Mouse (Mus musculus): ENCODE measurements around the gene Gm6588. TPM values are rescaled to one million over a fixed set of nuclear protein-coding genes. Genes with fewer than 3 reads are reported as not detected.
A peak's percentile ranks its signal among the peaks of the same experiment; 100 is the strongest.

Gm6588 gene
- polyA plus RNA-seq, 1 experiment from 2014 or later = 0.78 TPM

DNA sequence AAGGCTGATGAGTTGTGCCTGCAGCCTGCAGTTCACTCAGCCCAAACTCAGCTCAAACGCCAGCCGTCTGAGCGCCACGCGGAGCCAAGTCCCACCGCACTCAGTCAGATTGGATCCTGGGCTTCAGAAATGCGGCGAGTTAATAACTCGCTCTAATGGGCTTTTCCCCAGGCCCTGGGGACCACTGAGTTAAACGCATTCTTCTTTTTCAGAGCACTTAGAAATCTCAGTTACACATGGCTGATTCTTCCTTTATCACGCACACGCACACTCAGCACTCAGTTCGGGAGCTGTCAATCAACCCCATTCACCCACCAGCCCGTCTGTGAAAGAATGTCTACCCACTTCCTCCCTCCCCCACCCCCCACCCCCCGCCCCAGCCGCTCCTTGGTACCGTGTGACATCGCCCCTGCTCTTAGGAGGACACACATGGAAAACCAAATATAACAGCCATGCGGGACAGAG is 32.8 kb downstream of the Gm6588 start:
- Histone ChIP-seq H3K4me3 (no peak overlapping the region), H3K9me3 (no peaks in the 10 kb centered on the region), H3K27me3 (peaks cover 12% of the 10 kb centered on the region; the same call in 1 of the 2 replicates), H3K36me3 (no peaks in the 10 kb centered on the region), H3K4me2 (peak overlapping the region; percentile 11), H3K4me1 (replicated peaks) (peaks cover 68% of the 10 kb centered on the region), H3K27ac (peak overlapping the region; percentile 82), H3K9ac (peak overlapping the region; percentile 43; the same call in 1 of the 2 replicates)
- peak; percentile 62 for ATAC-seq (ENCODE audit: low FRiP score)
- 6% methylated on average over 19 of the region's 19 CpGs for WGBS

DNA sequence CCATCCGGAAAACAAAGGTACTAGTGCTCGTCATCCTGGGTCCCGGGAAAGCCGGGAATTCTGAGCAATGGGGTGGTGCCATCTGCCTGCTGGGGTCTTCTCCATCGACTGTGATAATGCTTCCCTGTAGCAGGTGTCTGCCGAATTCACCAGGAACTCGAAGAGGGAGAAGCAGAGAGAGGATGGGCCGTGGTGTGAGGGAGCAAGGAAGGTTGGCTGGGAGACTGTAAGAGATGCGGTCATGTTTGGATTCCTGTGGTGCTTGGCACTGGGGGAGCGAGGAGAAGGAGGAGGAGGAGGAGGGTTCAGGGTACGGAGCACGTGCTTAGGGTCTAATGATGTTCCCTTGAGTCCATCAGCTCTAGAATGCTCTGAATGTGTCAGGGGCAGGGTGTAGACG is 33.3 kb downstream of the Gm6588 start:
- H3K4me1 ChIP-seq (replicated peaks) = peaks cover 68% of the 10 kb centered on the region
- no peak for ATAC-seq (ENCODE audit: low FRiP score)
- peaks cover 12% of the 10 kb centered on the region; the same call in 1 of the 2 replicates for H3K27me3 ChIP-seq
- H3K36me3 ChIP-seq = no peaks in the 10 kb centered on the region
- peak overlapping the region; percentile 11 for H3K4me2 ChIP-seq
- H3K9me3 ChIP-seq = no peaks in the 10 kb centered on the region
- 34% methylated on average over 13 of the region's 13 CpGs for WGBS
- H3K4me3 ChIP-seq = no peak overlapping the region
- H3K27ac ChIP-seq = peak overlapping the region; percentile 82
- H3K9ac ChIP-seq = peak overlapping the region; percentile 43; the same call in 1 of the 2 replicates

DNA sequence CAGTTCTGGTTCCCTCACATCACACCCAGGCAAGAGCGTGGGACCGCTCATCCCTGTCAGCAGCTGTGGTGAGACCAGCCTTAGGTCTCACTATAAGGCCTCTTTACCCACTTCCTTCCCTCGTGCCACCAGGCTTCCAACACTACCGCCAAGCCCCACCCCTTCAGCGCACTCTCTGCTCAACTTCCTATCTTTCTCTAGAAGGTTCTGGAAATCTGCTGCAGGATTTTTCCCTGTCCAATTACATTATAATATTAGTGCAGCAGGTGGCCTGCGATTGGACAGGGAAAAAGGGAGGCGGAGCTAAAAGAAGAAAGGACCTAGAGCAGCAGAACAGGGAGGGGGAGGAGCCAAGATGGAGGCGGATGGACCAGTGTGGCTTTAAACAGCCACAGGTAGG is 33.8 kb downstream of the Gm6588 start:
- H3K4me2 ChIP-seq = no peak overlapping the region
- no peaks in the 10 kb centered on the region for H3K36me3 ChIP-seq
- WGBS = 89% methylated on average over 8 of the region's 8 CpGs
- H3K4me1 ChIP-seq (replicated peaks) = peaks cover 63% of the 10 kb centered on the region
- H3K27ac ChIP-seq = peak overlapping the region; percentile 82; the same call in 1 of the 2 replicates
- H3K9ac ChIP-seq = no peak overlapping the region
- no peaks in the 10 kb centered on the region for H3K9me3 ChIP-seq
- H3K4me3 ChIP-seq = no peak overlapping the region
- ATAC-seq (ENCODE audit: low FRiP score) = no peak
- H3K27me3 ChIP-seq = peaks cover 12% of the 10 kb centered on the region; the same call in 1 of the 2 replicates

DNA sequence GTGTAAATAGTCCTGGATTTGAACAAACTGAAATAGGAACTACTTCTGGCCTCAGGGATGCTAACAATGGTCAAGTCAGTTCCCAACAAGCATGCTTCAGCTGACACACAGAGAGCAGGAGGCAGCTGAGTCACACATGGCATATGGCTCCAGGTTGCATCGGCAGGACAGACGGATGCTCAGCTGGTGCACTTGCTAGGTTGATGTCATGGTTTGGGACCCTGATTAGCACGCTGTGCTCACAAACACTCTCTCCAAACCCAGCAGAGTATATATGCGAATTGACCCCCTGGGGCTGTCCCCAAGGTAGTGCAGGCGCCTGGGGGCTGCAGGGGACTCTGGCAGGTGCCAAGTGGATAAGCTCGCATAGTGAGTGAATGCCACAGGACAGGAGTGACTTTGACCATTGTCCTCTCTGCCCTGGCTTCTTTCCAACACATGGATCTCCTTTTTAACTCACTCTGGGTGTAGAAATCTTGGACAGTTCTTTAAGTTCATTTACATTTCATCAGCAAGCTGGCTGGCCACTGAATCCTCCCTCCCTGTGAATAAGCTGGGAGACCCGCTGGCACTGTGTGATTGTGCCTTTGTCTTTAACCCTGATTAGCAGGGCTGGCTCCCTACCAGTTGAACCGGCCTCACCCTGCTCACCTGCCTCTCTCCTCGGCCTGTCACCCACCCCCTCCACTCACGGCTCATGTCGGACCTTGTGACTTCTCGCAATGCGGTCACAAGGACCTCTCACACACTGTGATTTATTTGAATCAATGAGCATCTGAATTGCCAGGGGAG is 35.9 kb downstream of the Gm6588 start:
- Histone ChIP-seq H3K4me2 (no peak overlapping the region), H3K4me3 (no peak overlapping the region), H3K9ac (peak overlapping the region; percentile 36; the same call in 1 of the 2 replicates), H3K27ac (peak overlapping the region; percentile 40; the same call in 1 of the 2 replicates), H3K27me3 (peaks cover 12% of the 10 kb centered on the region; the same call in 1 of the 2 replicates), H3K36me3 (no peaks in the 10 kb centered on the region), H3K9me3 (no peaks in the 10 kb centered on the region), H3K4me1 (replicated peaks) (peaks cover 56% of the 10 kb centered on the region)
- ATAC-seq (ENCODE audit: low FRiP score) = peak; percentile 12; the same call in 1 of the 2 replicates
- 11% methylated on average over 13 of the region's 13 CpGs for WGBS

DNA sequence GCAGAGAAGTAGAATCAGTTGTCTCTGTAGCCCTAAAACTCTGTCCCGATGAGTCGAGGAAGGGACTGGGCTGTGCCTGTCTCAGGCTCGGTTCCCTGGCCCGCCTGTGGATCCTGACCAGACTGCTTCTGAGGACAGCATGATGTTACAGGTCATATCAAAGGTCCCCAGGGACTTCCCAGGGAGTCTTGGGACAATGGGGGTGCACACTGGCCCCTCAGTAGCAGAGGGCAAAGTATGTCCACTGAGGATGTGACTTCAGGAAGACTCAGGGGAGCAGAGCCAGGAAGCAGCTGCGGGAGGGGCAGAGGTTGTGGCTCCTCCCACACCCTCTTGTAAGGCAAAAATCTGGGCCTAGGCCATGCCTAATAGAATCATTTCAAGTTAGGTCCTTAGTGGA is 37.2 kb downstream of the Gm6588 start:
- Histone ChIP-seq H3K9ac (no peak overlapping the region), H3K4me1 (replicated peaks) (peaks cover 52% of the 10 kb centered on the region), H3K9me3 (no peaks in the 10 kb centered on the region), H3K36me3 (no peaks in the 10 kb centered on the region), H3K4me2 (no peak overlapping the region), H3K4me3 (no peak overlapping the region), H3K27me3 (peaks cover 12% of the 10 kb centered on the region; the same call in 1 of the 2 replicates), H3K27ac (no peak overlapping the region)
- WGBS = 67% methylated on average over 5 of the region's 5 CpGs
- no peak for ATAC-seq (ENCODE audit: low FRiP score)

DNA sequence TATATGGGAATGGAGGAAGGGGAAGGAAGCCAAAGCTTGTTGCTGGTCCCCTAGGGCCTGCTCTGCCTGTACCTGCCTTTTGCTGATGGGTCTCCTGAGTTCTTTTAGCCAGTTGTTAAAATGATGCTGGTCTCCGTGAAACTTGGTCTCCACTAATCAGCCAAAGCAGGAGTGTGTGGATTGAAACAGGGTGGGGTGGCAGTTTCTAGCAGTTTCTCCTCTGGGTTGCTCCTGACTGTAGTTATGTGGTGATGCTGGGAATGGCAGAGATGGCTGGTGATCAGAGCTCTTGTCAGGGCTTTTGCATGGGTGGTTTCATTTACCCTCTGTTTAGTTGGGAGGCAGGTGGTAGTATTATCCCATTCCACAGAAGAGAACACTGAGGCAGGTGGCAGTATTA is 38.3 kb downstream of the Gm6588 start:
- no peak overlapping the region for H3K9ac ChIP-seq
- no peak overlapping the region for H3K4me2 ChIP-seq
- no peak for ATAC-seq (ENCODE audit: low FRiP score)
- no peaks in the 10 kb centered on the region for H3K9me3 ChIP-seq
- WGBS = 79% methylated on average over 1 of the region's 1 CpGs
- H3K4me1 ChIP-seq (replicated peaks) = peaks cover 48% of the 10 kb centered on the region
- no peak overlapping the region for H3K4me3 ChIP-seq
- no peak overlapping the region for H3K27ac ChIP-seq
- H3K36me3 ChIP-seq = no peaks in the 10 kb centered on the region
- peaks cover 12% of the 10 kb centered on the region; the same call in 1 of the 2 replicates for H3K27me3 ChIP-seq

DNA sequence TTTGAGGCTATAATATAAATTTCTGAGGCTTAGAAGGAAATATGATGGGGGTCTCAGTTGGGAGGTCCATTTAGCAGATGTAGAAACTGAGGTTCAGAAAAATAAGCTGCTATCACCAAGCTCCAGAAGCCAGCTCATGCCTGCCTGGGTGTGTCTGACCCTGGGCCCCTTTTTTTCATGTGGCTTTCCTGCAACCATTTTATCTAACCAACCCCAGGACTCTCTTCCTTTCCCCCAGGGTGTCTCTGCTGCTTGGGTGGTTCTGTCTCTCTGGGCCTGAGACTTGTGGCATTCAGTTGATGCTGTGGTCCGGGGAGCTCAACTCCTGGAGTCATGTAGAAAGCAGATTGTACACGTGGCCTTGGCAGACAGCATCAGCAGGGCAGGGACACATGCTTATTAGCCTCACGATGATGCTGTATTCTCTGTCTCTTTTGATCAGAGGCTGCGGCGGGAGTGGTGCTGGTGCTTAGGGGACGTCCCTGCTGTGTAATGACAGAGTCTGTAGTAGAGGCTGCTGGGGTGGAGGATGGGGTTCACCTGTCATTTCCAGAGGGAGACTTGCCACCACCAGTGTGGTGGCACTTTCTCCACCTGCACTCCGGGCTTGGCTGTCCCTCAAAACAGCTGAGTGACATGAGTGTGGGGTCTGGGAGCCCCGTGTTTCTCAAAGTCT is 39.0 kb downstream of the Gm6588 start:
- ATAC-seq (ENCODE audit: low FRiP score) = no peak
- H3K27ac ChIP-seq = 0 out of 2 replicates have a peak overlapping the region, but pooled peaks have one; percentile 9

DNA sequence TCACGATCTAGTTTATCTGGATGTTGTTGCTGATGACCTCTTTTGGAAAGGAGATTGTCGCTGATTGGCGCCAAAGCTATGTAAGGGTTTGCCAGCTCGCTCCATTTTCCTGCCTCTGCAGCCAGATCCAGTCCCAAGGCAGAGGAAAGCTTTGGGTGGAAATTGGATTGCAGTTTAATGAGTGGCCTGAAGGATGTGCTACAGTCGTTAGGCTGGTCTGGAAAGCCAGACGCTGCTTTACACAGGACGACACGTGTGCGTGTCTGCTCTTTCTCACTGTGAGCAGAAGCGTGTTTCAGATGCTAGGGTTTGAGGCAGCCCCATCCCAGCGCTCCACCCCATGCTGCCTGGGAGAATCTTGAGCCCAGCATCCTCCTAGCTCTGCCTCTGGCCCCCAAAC is 42.3 kb downstream of the Gm6588 start:
- no peak overlapping the region for H3K4me3 ChIP-seq
- 55% methylated on average over 11 of the region's 11 CpGs for WGBS
- H3K9me3 ChIP-seq = no peaks in the 10 kb centered on the region
- H3K27ac ChIP-seq = no peak overlapping the region
- H3K36me3 ChIP-seq = no peaks in the 10 kb centered on the region
- ATAC-seq (ENCODE audit: low FRiP score) = no peak
- no peak overlapping the region for H3K9ac ChIP-seq
- H3K4me1 ChIP-seq (replicated peaks) = peaks cover 33% of the 10 kb centered on the region
- H3K27me3 ChIP-seq = peaks cover 5% of the 10 kb centered on the region; the same call in 1 of the 2 replicates
- H3K4me2 ChIP-seq = no peak overlapping the region

More for the DNA sequence above, 39.0 kb downstream of the Gm6588 start:
- H3K4me1 ChIP-seq (replicated peaks) = peaks cover 48% of the 10 kb centered on the region
- H3K9me3 ChIP-seq = no peaks in the 10 kb centered on the region
- H3K9ac ChIP-seq = no peak overlapping the region
- peaks cover 12% of the 10 kb centered on the region; the same call in 1 of the 2 replicates for H3K27me3 ChIP-seq
- no peaks in the 10 kb centered on the region for H3K36me3 ChIP-seq
- H3K4me2 ChIP-seq = no peak overlapping the region
- WGBS = 55% methylated on average over 8 of the region's 8 CpGs
- H3K4me3 ChIP-seq = no peak overlapping the region

DNA sequence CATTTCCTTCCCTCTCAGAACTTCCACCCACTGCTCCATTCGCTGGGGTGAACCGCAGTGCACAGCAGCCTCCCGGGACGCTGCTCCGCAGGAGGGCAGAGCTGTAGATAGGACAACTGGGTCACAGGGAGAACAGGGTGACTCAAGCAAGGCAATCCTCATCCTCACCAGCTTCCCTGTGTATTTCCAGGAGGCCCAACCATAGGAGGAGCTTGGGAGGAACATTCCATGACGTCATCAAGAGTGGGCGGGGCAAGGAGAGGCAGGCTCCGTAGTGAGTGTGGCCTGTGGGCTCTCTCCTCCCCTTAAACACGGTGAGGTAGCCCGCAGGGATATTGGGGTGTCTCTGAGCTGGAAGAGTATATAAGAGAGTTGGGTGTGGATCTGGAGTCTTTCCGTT is 44.3 kb downstream of the Gm6588 start:
- H3K4me3 ChIP-seq = no peak overlapping the region
- no peak for ATAC-seq (ENCODE audit: low FRiP score)
- 29% methylated on average over 11 of the region's 11 CpGs for WGBS
- H3K9me3 ChIP-seq = no peaks in the 10 kb centered on the region
- peaks cover 38% of the 10 kb centered on the region for H3K4me1 ChIP-seq (replicated peaks)
- H3K27me3 ChIP-seq = no peaks in the 10 kb centered on the region
- no peaks in the 10 kb centered on the region for H3K36me3 ChIP-seq
- H3K4me2 ChIP-seq = no peak overlapping the region
- H3K27ac ChIP-seq = peak overlapping the region; percentile 75
- H3K9ac ChIP-seq = 0 out of 2 replicates have a peak overlapping the region, but pooled peaks have one; percentile 29

DNA sequence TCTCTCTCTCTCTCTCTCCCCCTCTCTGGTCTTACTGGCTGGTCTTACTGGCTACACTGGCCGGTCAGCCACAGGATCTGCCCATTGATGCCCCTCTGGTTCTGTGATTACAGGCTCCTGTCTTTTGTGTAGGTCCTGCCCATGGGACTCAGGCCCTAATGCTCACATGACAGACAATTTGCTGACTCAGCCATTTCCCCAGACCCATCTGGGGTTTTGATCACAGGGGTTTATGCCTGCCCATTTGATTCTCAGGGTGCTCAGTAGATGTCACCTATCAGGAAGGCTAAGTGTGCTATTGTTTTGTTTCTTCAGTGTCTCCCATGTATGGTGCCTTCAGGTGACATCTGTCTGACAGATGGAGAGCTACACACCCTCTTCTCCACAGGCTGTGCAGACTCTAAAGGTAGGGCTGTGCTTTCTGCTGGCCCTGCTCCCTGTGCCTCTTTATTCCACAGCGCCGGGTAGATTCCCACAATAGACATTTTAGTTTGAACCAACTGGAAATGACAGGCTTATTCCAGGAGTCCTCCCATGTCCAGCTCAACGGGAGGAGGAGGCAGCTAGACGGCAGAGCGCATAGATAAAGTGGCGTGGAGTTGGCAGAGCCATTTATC is 47.6 kb downstream of the Gm6588 start:
- ATAC-seq (ENCODE audit: low FRiP score) = no peak
- Histone ChIP-seq H3K36me3 (no peaks in the 10 kb centered on the region), H3K4me1 (replicated peaks) (peaks cover 59% of the 10 kb centered on the region), H3K4me3 (no peak overlapping the region), H3K9ac (no peak overlapping the region), H3K27ac (peak overlapping the region; percentile 6; the same call in 1 of the 2 replicates), H3K4me2 (no peak overlapping the region), H3K27me3 (no peaks in the 10 kb centered on the region), H3K9me3 (no peaks in the 10 kb centered on the region)
- WGBS = 71% methylated on average over 7 of the region's 7 CpGs

DNA sequence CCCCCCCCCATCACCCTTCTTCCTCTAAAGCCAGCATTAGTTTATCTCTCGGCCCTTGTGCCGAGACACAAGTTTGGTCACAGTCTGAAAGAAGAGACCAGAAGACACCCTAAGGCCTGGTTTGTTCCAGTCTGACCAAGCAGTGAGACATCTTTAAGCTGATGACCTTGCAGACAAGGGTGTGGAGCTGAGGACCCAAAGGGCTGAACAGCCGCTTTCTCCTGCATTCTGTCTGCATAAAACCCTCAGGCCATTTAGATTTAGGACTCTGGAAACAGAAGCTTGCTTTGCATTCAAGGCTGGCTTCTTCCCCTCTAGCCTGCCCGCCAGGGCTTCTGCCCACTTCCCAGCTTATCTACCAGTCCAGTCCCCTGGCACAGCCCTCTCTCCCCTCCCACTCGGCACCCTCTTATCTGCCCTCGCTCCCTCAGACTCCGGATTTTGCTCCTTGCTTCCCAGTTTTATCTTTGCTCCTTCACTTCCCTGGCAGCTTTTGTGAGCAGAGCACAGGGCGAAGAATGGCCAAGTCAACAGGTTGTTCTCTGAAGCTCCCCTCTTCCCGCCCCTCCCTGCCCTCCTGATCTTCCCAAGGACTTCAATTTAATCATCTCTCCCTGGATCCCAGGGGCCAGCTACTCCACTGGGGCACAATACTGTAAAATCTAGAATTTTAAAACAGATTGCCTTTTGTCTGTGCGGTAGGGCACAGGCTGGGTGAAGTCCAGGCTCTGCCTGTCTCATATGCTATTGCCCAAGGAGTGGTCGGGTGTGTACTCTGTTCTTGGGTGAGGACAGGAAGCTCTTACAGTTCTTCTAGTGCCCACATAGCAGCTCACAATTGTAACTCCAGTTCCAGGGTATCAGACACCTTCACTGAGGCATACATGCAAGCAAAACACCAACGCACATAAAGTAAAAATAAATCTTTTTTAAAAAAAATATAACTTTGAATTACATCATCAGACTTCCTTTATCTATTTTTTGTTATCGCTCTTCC is 50.0 kb downstream of the Gm6588 start:
- Histone ChIP-seq H3K27ac (no peak overlapping the region), H3K4me2 (no peak overlapping the region), H3K9me3 (no peaks in the 10 kb centered on the region), H3K4me1 (replicated peaks) (peaks cover 43% of the 10 kb centered on the region), H3K27me3 (no peaks in the 10 kb centered on the region), H3K9ac (no peak overlapping the region), H3K4me3 (no peak overlapping the region), H3K36me3 (no peaks in the 10 kb centered on the region)
- no peak for ATAC-seq (ENCODE audit: low FRiP score)
- 79% methylated on average over 13 of the region's 13 CpGs for WGBS
